10 mouse cellular contexts compared by ENCODE assay signal in the genomic region with DNA sequence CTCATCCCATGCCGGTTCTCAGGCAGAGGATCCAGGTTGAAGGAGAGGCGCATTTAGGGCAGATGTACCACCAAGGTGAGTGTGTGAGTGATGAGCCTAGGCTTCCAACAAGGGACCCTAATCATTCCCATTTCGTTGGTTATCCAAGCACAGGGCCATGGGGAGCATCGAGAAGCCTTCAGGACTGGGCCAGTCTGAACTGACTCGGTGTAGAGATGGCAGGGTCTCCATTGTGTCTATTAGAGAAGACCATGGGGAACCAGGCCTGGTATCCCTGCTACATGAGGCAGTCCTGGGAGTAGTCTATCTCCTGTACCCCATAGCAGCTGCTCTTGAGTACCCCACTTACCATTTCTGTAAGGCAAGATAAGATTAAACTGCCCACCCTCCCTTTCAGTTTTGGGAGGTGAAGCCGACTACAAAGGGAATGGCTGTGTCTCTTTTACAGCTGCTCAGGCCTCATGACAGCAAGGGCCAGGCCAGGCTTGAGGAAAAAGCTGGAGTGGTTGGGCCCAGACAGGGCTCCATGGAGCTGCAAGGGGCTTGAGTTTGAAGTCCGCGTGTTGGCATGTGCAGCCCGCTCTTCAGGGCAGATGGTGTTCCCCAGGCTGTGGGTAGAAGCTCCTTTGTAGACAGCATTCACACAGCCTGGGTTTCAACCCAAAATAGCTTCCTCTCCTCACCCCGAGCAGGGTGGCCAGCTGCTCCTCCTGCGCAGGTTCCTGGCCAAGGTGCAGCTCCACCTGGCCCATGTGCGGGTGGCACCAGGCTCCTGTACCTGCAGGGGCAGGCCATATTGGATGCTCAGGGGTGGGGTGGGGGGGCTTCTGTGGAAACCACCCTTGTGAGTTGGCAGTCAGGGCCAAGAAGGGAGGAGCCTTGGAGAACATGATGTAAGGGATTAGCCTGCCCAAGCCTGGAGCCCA. TPM values are rescaled to one million over a fixed set of nuclear protein-coding genes. Genes with fewer than 3 reads are reported as not detected.
DNase-seq lines count a peak whose midpoint lies in the region; ATAC-seq and TF ChIP-seq lines count a peak whose summit lies in the region.
"Had no signal": no experiment of that assay in that cellular context is flagged by ENCODE, and none has a peak within 500 bp of the region (broad histone marks: within the 10 kb centered on the region; RNA-seq: fewer than 3 reads in every experiment).

No protein-coding gene starts in this region.

- no peak for TF ChIP-seq CTCF in bone marrow, adult 2 months (IDR thresholded peaks at IDR 0.05; ENCODE audit: control insufficient read depth, insufficient read depth, low read length)
- TF ChIP-seq CTCF in lung, adult 2 months (IDR thresholded peaks at IDR 0.05; ENCODE audit: insufficient read depth, low read length), result no peak
- no peak for TF ChIP-seq CTCF in kidney, adult 2 months (conservative IDR thresholded peaks at IDR 0.05; ENCODE audit: insufficient read depth, insufficient read length, low read depth, low read length)

- H3K9ac ChIP-seq in hindbrain, embryonic 16.5 days (ENCODE audit: low read depth, low read length), result no peak overlapping the region
- H3K9ac ChIP-seq in hindbrain, embryonic 13.5 days, result no peak overlapping the region
- H3K9ac ChIP-seq: midbrain, embryonic 12.5 days had no signal

- peaks cover 10% of the 10 kb centered on the region for H3K4me1 ChIP-seq in hindbrain, embryonic 16.5 days (ENCODE audit: control insufficient read depth, insufficient read depth, low read depth, low read length)
- H3K4me1 ChIP-seq in hindbrain, embryonic 13.5 days (replicated peaks), result peaks cover 13% of the 10 kb centered on the region
- H3K4me1 ChIP-seq in bone marrow, adult 2 months (ENCODE audit: control insufficient read depth, insufficient read depth, low read length), result peaks cover 16% of the 10 kb centered on the region
- H3K4me1 ChIP-seq in lung, adult 2 months (ENCODE audit: control insufficient read depth, insufficient read depth, low read length), result peaks cover 2% of the 10 kb centered on the region; the same call in 1 of the 2 replicates
- H3K4me1 ChIP-seq in kidney, adult 2 months (ENCODE audit: control insufficient read depth, insufficient read depth, low read length), result peaks cover 11% of the 10 kb centered on the region

- TF ChIP-seq POLR2A in bone marrow, adult 2 months (IDR thresholded peaks at IDR 0.05; ENCODE audit: borderline replicate concordance, control insufficient read depth, low read depth, low read length), result no peak
- no peak for TF ChIP-seq POLR2A in lung, adult 2 months (IDR thresholded peaks at IDR 0.05; ENCODE audit: borderline replicate concordance, extremely low read depth, low read depth, low read length)
- no peak for TF ChIP-seq POLR2A in kidney, adult 2 months (IDR thresholded peaks at IDR 0.05; ENCODE audit: low read depth, low read length)

- 92% methylated on average over 12 of the region's 12 CpGs for WGBS in hindbrain, embryonic 16.5 days
- 88% methylated on average over 12 of the region's 12 CpGs for WGBS in hindbrain, embryonic 13.5 days
- WGBS in bone marrow, adult 2 months, result 71% methylated on average over 12 of the region's 12 CpGs
- 87% methylated on average over 12 of the region's 12 CpGs for WGBS in lung, adult 2 months
- 92% methylated on average over 12 of the region's 12 CpGs for WGBS in kidney, adult 2 months

- no peaks in the 10 kb centered on the region for H3K36me3 ChIP-seq in hindbrain, embryonic 16.5 days (ENCODE audit: control insufficient read depth, insufficient read depth, low read length)
- no peaks in the 10 kb centered on the region for H3K36me3 ChIP-seq in hindbrain, embryonic 13.5 days
- no peaks in the 10 kb centered on the region for H3K36me3 ChIP-seq in kidney, adult 2 months (ENCODE audit: control insufficient read depth, insufficient read depth, low read length)
- H3K36me3 ChIP-seq: midbrain, embryonic 12.5 days had no signal

- peak overlapping the region; percentile 3; the same call in 1 of the 2 replicates for H3K27ac ChIP-seq in hindbrain, embryonic 16.5 days (ENCODE audit: low read depth, low read length)
- H3K27ac ChIP-seq in hindbrain, embryonic 13.5 days, result no peak overlapping the region
- peak overlapping the region; percentile 57 for H3K27ac ChIP-seq in bone marrow, adult 2 months (ENCODE audit: control insufficient read depth, insufficient read depth, low read depth, low read length, poor library complexity)
- H3K27ac ChIP-seq in kidney, adult 2 months (ENCODE audit: insufficient read depth, low read depth, low read length), result no peak overlapping the region
- H3K27ac ChIP-seq: midbrain, embryonic 12.5 days had no signal

- no peaks in the 10 kb centered on the region for H3K9me3 ChIP-seq in hindbrain, embryonic 16.5 days (ENCODE audit: control insufficient read depth, low read length)
- no peaks in the 10 kb centered on the region for H3K9me3 ChIP-seq in hindbrain, embryonic 13.5 days
- H3K9me3 ChIP-seq: midbrain, embryonic 12.5 days had no signal

- no peaks in the 10 kb centered on the region for H3K27me3 ChIP-seq in hindbrain, embryonic 16.5 days (replicated peaks; ENCODE audit: control insufficient read depth, insufficient read depth, low read length)
- no peaks in the 10 kb centered on the region for H3K27me3 ChIP-seq in hindbrain, embryonic 13.5 days
- H3K27me3 ChIP-seq in kidney, adult 2 months (replicated peaks; ENCODE audit: control insufficient read depth, insufficient read depth, low read length), result no peaks in the 10 kb centered on the region
- H3K27me3 ChIP-seq: midbrain, embryonic 12.5 days; Patski had no signal

- H3K4me3 ChIP-seq in hindbrain, embryonic 16.5 days (ENCODE audit: low read length), result no peak overlapping the region
- H3K4me3 ChIP-seq in hindbrain, embryonic 13.5 days, result no peak overlapping the region
- no peak overlapping the region for H3K4me3 ChIP-seq in bone marrow, adult 2 months (replicated peaks; ENCODE audit: control insufficient read depth, low read depth, low read length)
- H3K4me3 ChIP-seq in lung, adult 2 months (replicated peaks; ENCODE audit: extremely low read depth, low read depth, low read length), result no peak overlapping the region
- no peak overlapping the region for H3K4me3 ChIP-seq in kidney, adult 2 months (ENCODE audit: insufficient read depth, low read depth, low read length)
- H3K4me3 ChIP-seq: midbrain, embryonic 12.5 days had no signal

- peak; percentile 89 to 92 for DNase-seq in cerebellum, postnatal 36 days
- peak; percentile 20 for DNase-seq in right cerebral cortex, postnatal 14 days
- DNase-seq in gastrocnemius, postnatal 4 days (ENCODE audit: low spot score in 2 of 2), result no peak
- DNase-seq in lung, adult 2 months, result no peak
- no peak for DNase-seq in kidney, adult 2 months

- ATAC-seq in hindbrain, embryonic 16.5 days, result peak; percentile 72
- ATAC-seq in hindbrain, embryonic 13.5 days (ENCODE audit: low FRiP score), result no peak
- ATAC-seq: Patski had no signal

- H3K4me2 ChIP-seq in hindbrain, embryonic 16.5 days (ENCODE audit: low read length), result no peak overlapping the region
- H3K4me2 ChIP-seq in hindbrain, embryonic 13.5 days, result no peak overlapping the region
- H3K4me2 ChIP-seq: midbrain, embryonic 12.5 days had no signal

RNA-seq across cellular contexts. Expression of gene Klf13, which starts 52.6 kb away (rescaled TPM):
- polyA plus RNA-seq in hindbrain, embryonic 16.5 days (2015; fragmentation: Nextera tagmentation; extraction: Ambion mirVana), result 22.1 and 23.9 TPM in 2 replicates
- 25.7 and 26.9 TPM in 2 replicates for polyA plus RNA-seq in hindbrain, embryonic 13.5 days (2015; fragmentation: Nextera tagmentation; extraction: Ambion mirVana)
- polyA plus RNA-seq in bone marrow, adult 2 months (2011; ENCODE audit: insufficient read depth, insufficient read length, low replicate concordance, missing spikeins), result 38.0 and 58.7 TPM in 2 replicates
- 10 to 100 TPM; 41.3 to 46.0 TPM for total RNA-seq in gastrocnemius, postnatal 4 days (2021)
- 88.4 and 109 TPM in 2 replicates for polyA plus RNA-seq in lung, adult 2 months (2012; rRNA removed)
- 30.6 and 31.2 TPM in 2 replicates for polyA plus RNA-seq in kidney, adult 2 months (2012; rRNA removed)

Comparison
In these comparisons a context has a peak if more than half of its experiments do, and no peak if none do; other contexts are left out.
1. H3K27ac ChIP-seq: peak in hindbrain, embryonic 16.5 days (single experiment) and bone marrow, adult 2 months (single experiment); none in hindbrain, embryonic 13.5 days (single experiment) and kidney, adult 2 months (single experiment).
2. DNase-seq: peak in cerebellum, postnatal 36 days (2 of 2) and right cerebral cortex, postnatal 14 days (single experiment); none in gastrocnemius, postnatal 4 days (0 of 2), lung, adult 2 months (single experiment) and kidney, adult 2 months (single experiment).